Mouse (Mus musculus): ENCODE results near the gene Traf4. TPM values are rescaled to one million over a fixed set of nuclear protein-coding genes. Genes with fewer than 3 reads are reported as not detected.

The Traf4 gene
- polyA plus RNA-seq, 1 experiment from 2014 or later = 68.4 TPM

DNA sequence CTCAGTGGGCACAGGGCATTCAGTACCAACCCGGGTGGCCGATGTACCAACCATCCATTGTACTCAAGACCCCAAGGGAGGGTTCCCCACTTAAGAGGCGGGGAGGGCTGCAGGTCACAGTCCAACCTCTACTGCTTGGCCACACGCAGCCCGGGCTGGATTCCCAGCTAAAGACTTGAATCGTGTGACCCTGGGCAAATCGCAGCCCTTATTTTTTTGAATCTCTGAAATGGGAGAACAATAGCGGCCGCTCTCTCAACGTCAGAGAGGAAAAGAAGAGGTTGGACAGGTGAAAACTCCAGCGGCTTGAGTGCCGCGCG is 825 bp downstream of the Traf4 start:
- DNase-seq (peak; percentile 55), ATAC-seq (ENCODE audit: low FRiP score, low TSS enrichment) (peak; percentile 4; the same call in 1 of the 2 replicates)
- Histone ChIP-seq H3K9ac (replicated peaks; ENCODE audit: low read length) (peak overlapping the region; percentile 100), H3K4me2 (ENCODE audit: low read length) (peak overlapping the region; percentile 86), H3K27ac (replicated peaks; ENCODE audit: low read depth, low read length) (peak overlapping the region; percentile 97), H3K4me3 (replicated peaks; ENCODE audit: low read depth, low read length) (peak overlapping the region; percentile 100), H3K27me3 (ENCODE audit: control insufficient read depth, insufficient read depth, low read length) (no peaks in the 10 kb centered on the region), H3K9me3 (ENCODE audit: control insufficient read depth, low read length) (no peaks in the 10 kb centered on the region), H3K4me1 (ENCODE audit: control insufficient read depth, insufficient read depth, low read length) (peaks cover 26% of the 10 kb centered on the region), H3K36me3 (ENCODE audit: control insufficient read depth, insufficient read depth, low read length) (peaks cover 28% of the 10 kb centered on the region)
- under 1% methylated on average over 14 of the region's 14 CpGs for WGBS

DNA sequence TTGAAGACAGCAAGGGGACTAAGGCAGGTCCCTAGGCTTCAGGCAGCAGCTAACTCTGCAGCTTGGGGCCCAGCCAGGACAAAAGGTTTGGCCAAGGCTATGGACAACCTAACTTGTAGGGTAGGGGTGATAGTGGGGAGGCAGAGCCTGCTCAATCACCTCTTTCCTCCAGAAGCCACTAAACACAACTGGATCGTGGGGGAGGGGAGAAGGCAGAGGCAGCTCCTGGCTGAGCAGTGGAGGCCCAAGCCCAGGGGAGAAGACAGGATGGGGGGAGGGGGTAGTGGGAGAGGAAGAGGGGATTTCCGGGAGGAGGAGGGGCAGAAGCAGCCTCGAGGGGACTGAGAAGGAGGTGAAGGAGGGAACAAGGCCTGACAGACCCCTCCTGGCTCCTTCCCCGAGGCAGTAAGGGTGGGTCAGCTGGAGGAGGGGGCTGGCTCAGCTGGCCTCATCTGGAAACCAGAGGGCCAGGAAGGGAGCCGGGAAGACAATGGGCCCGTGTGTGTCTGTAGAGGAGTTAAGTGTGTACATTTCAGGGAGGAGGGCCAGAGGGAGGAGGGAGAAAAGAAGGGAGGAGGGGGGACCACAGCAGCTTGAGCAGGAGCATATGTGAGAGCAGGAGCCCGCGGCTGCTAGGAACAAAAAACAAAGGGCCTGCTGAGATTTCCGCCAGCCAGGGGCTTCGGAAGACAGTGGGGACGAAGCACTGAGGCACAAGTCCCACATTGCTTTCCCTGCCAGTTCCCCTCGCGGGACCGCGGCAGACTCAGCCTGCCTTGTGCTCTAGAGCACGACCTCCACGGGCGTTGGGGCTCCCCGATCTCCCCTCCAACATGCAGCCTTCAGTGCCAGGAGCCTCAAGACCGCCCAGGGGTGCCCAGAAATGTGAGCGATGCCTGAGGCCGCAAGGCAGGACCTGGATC is 1.4 kb downstream of the Traf4 start:
- peak; percentile 64 for ATAC-seq (ENCODE audit: low FRiP score, low TSS enrichment)

DNA sequence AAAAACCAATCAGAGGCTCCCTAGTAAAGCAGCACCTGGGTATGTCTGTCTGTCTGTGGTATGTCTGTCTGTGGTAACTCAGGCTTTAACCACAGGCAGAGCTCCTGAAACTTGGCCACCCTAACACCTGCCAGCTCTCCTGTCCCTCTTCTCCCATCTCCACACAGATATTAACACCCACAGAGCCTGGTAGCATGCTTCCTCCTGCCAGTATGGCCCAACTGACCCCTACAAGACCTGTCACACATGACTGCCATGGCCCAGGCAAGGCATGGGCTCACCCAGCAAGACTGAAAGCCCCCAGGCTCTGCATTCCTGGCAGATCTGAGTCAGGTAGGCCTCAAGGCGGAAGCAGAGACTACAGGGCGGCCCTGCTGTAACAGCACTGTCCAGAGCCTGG is 2.3 kb downstream of the Traf4 start:
- peak overlapping the region; percentile 100 for H3K4me3 ChIP-seq (replicated peaks; ENCODE audit: low read depth, low read length)
- H3K4me2 ChIP-seq (ENCODE audit: low read length) = peak overlapping the region; percentile 86
- peak overlapping the region; percentile 97 for H3K27ac ChIP-seq (replicated peaks; ENCODE audit: low read depth, low read length)
- no peaks in the 10 kb centered on the region for H3K9me3 ChIP-seq (ENCODE audit: control insufficient read depth, low read length)
- 93% methylated on average over 2 of the region's 2 CpGs for WGBS
- peak overlapping the region; percentile 100 for H3K9ac ChIP-seq (replicated peaks; ENCODE audit: low read length)
- DNase-seq (no peak), ATAC-seq (ENCODE audit: low FRiP score, low TSS enrichment) (no peak)
- H3K27me3 ChIP-seq (ENCODE audit: control insufficient read depth, insufficient read depth, low read length) = no peaks in the 10 kb centered on the region
- peaks cover 26% of the 10 kb centered on the region for H3K4me1 ChIP-seq (ENCODE audit: control insufficient read depth, insufficient read depth, low read length)
- H3K36me3 ChIP-seq (ENCODE audit: control insufficient read depth, insufficient read depth, low read length) = peaks cover 43% of the 10 kb centered on the region

More for the DNA sequence above, 1.4 kb downstream of the Traf4 start:
- peak overlapping the region; percentile 97 for H3K27ac ChIP-seq (replicated peaks; ENCODE audit: low read depth, low read length)
- no peaks in the 10 kb centered on the region for H3K27me3 ChIP-seq (ENCODE audit: control insufficient read depth, insufficient read depth, low read length)
- peak overlapping the region; percentile 86 for H3K4me2 ChIP-seq (ENCODE audit: low read length)
- peak overlapping the region; percentile 100 for H3K4me3 ChIP-seq (replicated peaks; ENCODE audit: low read depth, low read length)
- peak; percentile 87 for DNase-seq
- H3K9ac ChIP-seq (replicated peaks; ENCODE audit: low read length) = peak overlapping the region; percentile 100
- WGBS = 0% methylated on average over 22 of the region's 22 CpGs
- peaks cover 34% of the 10 kb centered on the region for H3K36me3 ChIP-seq (ENCODE audit: control insufficient read depth, insufficient read depth, low read length)
- peaks cover 26% of the 10 kb centered on the region for H3K4me1 ChIP-seq (ENCODE audit: control insufficient read depth, insufficient read depth, low read length)
- no peaks in the 10 kb centered on the region for H3K9me3 ChIP-seq (ENCODE audit: control insufficient read depth, low read length)

DNA sequence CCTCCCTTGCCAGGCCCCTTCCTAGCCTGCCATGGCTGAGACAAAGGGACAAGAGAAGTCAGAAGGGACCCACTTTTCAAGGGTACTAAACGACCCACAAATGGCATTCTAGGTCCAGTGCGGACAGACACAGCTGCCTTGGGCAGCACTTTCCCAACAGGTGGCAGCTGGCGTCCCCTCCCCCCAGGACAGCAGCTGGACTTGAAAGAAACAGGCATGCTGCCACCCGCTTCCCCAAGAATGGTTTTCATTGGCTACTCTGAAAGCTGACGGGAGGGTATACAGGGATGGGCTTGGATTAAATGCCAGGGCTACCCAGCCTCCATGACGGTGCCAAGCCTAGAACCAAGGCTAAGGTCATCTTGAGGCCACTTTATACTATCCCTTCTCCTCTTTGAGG is 2.9 kb downstream of the Traf4 start:
- 33% methylated on average over 6 of the region's 6 CpGs for WGBS
- H3K9me3 ChIP-seq (ENCODE audit: control insufficient read depth, low read length) = no peaks in the 10 kb centered on the region
- peak overlapping the region; percentile 100 for H3K4me3 ChIP-seq (replicated peaks; ENCODE audit: low read depth, low read length)
- H3K27me3 ChIP-seq (ENCODE audit: control insufficient read depth, insufficient read depth, low read length) = no peaks in the 10 kb centered on the region
- H3K36me3 ChIP-seq (ENCODE audit: control insufficient read depth, insufficient read depth, low read length) = peaks cover 48% of the 10 kb centered on the region
- H3K27ac ChIP-seq (replicated peaks; ENCODE audit: low read depth, low read length) = peak overlapping the region; percentile 97
- H3K4me2 ChIP-seq (ENCODE audit: low read length) = peak overlapping the region; percentile 86
- ATAC-seq (ENCODE audit: low FRiP score, low TSS enrichment) (no peak), DNase-seq (no peak)
- H3K4me1 ChIP-seq (ENCODE audit: control insufficient read depth, insufficient read depth, low read length) = peaks cover 26% of the 10 kb centered on the region
- peak overlapping the region; percentile 100 for H3K9ac ChIP-seq (replicated peaks; ENCODE audit: low read length)

DNA sequence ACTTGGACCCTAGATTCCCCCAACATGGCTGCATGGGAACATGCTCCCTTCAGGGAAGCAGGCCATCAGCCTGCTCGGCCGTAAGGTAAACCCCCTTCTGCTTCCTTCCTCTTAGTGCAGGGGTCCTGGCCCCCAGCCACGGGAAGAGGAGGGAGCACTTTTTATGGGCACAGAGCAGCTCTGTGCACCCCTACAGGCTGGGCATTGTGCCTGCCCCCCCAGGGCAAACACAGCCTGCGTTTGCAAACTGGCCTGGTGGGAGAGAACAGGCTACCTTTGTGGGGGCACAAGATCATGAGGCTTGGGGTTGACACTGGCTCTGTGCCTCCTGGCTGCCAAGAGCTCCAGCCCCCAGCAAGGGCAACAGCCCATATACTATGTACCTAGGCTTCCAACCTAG is 3.4 kb downstream of the Traf4 start:
- Histone ChIP-seq H3K4me1 (ENCODE audit: control insufficient read depth, insufficient read depth, low read length) (peaks cover 26% of the 10 kb centered on the region), H3K4me2 (ENCODE audit: low read length) (peak overlapping the region; percentile 86), H3K9ac (replicated peaks; ENCODE audit: low read length) (peak overlapping the region; percentile 100; the same call in 1 of the 2 replicates), H3K27ac (replicated peaks; ENCODE audit: low read depth, low read length) (peak overlapping the region; percentile 97; the same call in 1 of the 2 replicates), H3K36me3 (ENCODE audit: control insufficient read depth, insufficient read depth, low read length) (peaks cover 52% of the 10 kb centered on the region), H3K9me3 (ENCODE audit: control insufficient read depth, low read length) (no peaks in the 10 kb centered on the region), H3K4me3 (replicated peaks; ENCODE audit: low read depth, low read length) (0 out of 2 replicates have a peak overlapping the region, but pooled peaks have one; percentile 100), H3K27me3 (ENCODE audit: control insufficient read depth, insufficient read depth, low read length) (no peaks in the 10 kb centered on the region)
- DNase-seq (no peak), ATAC-seq (ENCODE audit: low FRiP score, low TSS enrichment) (no peak)
- WGBS = 72% methylated on average over 4 of the region's 4 CpGs

DNA sequence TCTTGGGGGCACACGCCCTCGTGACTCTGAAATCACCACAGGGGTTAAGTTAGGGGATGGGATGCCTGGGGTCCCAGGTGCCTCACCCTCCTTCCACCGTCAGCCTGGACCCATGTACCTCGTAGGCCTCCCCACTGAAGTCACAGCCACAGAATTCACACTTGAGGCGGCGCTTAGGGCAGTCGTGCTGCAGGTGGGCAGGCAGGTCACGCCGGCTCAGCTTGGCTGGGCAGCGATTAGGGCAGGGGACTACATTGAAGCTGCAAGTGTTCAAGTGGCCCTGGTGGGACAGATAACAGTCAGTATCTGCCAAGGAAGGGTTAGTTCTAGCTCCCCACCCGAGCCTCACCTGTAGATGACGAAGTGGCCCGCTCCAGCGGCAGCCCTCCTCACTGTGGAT is 4.2 kb downstream of the Traf4 start:
- H3K27ac ChIP-seq (replicated peaks; ENCODE audit: low read depth, low read length) = no peak overlapping the region
- no peak for DNase-seq
- no peaks in the 10 kb centered on the region for H3K9me3 ChIP-seq (ENCODE audit: control insufficient read depth, low read length)
- H3K4me3 ChIP-seq (replicated peaks; ENCODE audit: low read depth, low read length) = no peak overlapping the region
- H3K27me3 ChIP-seq (ENCODE audit: control insufficient read depth, insufficient read depth, low read length) = no peaks in the 10 kb centered on the region
- no peak for ATAC-seq (ENCODE audit: low FRiP score, low TSS enrichment)
- H3K4me1 ChIP-seq (ENCODE audit: control insufficient read depth, insufficient read depth, low read length) = peaks cover 25% of the 10 kb centered on the region
- WGBS = 92% methylated on average over 14 of the region's 14 CpGs
- no peak overlapping the region for H3K4me2 ChIP-seq (ENCODE audit: low read length)
- no peak overlapping the region for H3K9ac ChIP-seq (replicated peaks; ENCODE audit: low read length)
- peaks cover 58% of the 10 kb centered on the region for H3K36me3 ChIP-seq (ENCODE audit: control insufficient read depth, insufficient read depth, low read length)

DNA sequence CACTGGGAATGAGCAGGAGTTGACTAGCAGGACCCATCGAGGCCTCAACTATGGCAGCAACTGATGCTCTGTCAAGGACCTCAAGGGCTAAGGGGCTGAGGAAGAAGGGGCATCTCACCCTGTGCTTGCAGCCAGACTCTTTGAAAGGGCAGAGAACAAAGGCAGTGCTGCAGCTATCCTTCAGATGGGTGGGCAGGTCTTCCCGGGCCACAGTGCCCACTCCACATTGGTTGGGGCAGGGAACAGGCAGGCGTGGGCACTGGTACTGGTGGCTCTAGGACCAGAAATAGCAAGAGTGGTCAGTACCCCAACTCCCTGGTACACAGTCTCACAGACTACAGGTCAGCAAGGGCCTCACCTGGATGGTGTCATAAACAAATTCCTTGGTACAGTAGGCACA is 4.7 kb downstream of the Traf4 start:
- Histone ChIP-seq H3K4me2 (ENCODE audit: low read length) (no peak overlapping the region), H3K9me3 (ENCODE audit: control insufficient read depth, low read length) (no peaks in the 10 kb centered on the region), H3K36me3 (ENCODE audit: control insufficient read depth, insufficient read depth, low read length) (peaks cover 63% of the 10 kb centered on the region), H3K27ac (replicated peaks; ENCODE audit: low read depth, low read length) (no peak overlapping the region), H3K4me3 (replicated peaks; ENCODE audit: low read depth, low read length) (no peak overlapping the region), H3K27me3 (ENCODE audit: control insufficient read depth, insufficient read depth, low read length) (no peaks in the 10 kb centered on the region), H3K9ac (replicated peaks; ENCODE audit: low read length) (no peak overlapping the region), H3K4me1 (ENCODE audit: control insufficient read depth, insufficient read depth, low read length) (peaks cover 20% of the 10 kb centered on the region)
- DNase-seq (no peak), ATAC-seq (ENCODE audit: low FRiP score, low TSS enrichment) (no peak)
- 91% methylated on average over 3 of the region's 3 CpGs for WGBS

DNA sequence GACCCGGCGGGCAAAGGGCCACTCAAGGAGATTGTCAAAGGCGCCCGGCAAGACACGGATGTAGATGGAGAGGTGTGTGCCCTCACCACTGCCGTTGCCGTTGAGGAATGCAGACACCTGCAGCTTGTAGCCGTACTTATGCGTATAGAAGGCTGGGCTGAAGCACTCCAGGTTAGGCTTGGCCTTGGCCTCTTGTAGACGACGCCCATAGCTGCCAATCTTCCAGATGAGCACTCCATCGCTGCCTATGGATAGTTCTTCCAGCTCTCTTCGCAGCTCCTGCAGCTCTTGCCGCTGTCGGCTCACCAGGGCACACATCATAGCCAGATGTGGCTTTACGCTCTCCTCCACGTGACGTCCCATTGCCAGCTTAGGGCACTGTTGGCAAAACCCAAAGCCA is 5.2 kb downstream of the Traf4 start:
- Histone ChIP-seq H3K27ac (replicated peaks; ENCODE audit: low read depth, low read length) (no peak overlapping the region), H3K36me3 (ENCODE audit: control insufficient read depth, insufficient read depth, low read length) (peaks cover 68% of the 10 kb centered on the region), H3K9me3 (ENCODE audit: control insufficient read depth, low read length) (no peaks in the 10 kb centered on the region), H3K4me3 (replicated peaks; ENCODE audit: low read depth, low read length) (no peak overlapping the region), H3K27me3 (ENCODE audit: control insufficient read depth, insufficient read depth, low read length) (no peaks in the 10 kb centered on the region), H3K9ac (replicated peaks; ENCODE audit: low read length) (no peak overlapping the region), H3K4me2 (ENCODE audit: low read length) (no peak overlapping the region), H3K4me1 (ENCODE audit: control insufficient read depth, insufficient read depth, low read length) (peaks cover 19% of the 10 kb centered on the region)
- whole genome bisulfite sequencing = 92% methylated on average over 18 of the region's 18 CpGs
- ATAC-seq (ENCODE audit: low FRiP score, low TSS enrichment) = no peak
- no peak for DNase-seq

DNA sequence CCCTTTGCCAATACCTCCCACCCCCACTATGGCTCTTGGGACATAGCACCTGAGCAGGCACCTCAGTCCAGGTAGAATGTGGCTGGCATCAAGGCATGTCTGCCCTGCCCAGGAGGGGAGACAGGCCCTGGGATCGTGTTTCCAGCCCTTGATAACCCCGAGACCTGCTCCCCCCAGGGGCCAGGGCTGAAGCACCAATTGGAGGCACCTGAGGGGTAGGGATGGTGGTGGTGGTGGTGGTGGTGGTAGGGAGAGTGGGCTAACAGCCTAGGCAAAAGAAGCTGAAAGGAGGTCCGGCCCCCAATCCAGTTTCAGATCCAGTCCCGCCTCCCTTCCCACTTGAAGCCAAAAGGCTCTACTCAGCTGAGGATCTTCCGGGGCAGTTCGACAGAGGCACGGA is 5.8 kb downstream of the Traf4 start:
- no peak overlapping the region for H3K4me2 ChIP-seq (ENCODE audit: low read length)
- H3K36me3 ChIP-seq (ENCODE audit: control insufficient read depth, insufficient read depth, low read length) = peaks cover 74% of the 10 kb centered on the region
- no peak overlapping the region for H3K27ac ChIP-seq (replicated peaks; ENCODE audit: low read depth, low read length)
- H3K9ac ChIP-seq (replicated peaks; ENCODE audit: low read length) = no peak overlapping the region
- peaks cover 19% of the 10 kb centered on the region for H3K4me1 ChIP-seq (ENCODE audit: control insufficient read depth, insufficient read depth, low read length)
- WGBS = 84% methylated on average over 7 of the region's 7 CpGs
- H3K27me3 ChIP-seq (ENCODE audit: control insufficient read depth, insufficient read depth, low read length) = no peaks in the 10 kb centered on the region
- no peak for ATAC-seq (ENCODE audit: low FRiP score, low TSS enrichment)
- H3K4me3 ChIP-seq (replicated peaks; ENCODE audit: low read depth, low read length) = no peak overlapping the region
- H3K9me3 ChIP-seq (ENCODE audit: control insufficient read depth, low read length) = no peaks in the 10 kb centered on the region
- no peak for DNase-seq
